ENCODE assay signal across 16 mouse cellular contexts in the genomic region with DNA sequence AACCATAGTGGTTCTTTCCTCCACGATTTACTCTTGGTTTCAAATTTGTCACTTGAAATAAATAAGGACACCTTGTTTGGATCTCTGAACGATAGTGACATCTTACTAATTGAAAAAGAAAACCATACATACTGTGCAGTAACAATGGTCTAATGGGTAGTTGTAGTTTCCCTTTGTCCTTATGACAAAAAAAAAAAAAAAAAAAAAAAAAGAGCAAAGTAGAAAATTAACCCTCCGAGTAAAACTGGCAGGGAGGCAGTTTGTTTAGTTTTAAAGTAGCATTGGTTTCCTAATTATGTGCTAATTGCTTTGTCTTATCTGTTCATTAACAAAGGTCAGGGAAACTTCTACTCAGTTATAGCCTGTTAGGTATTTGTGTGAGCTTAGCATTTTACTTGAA. TPM values are rescaled to one million over a fixed set of nuclear protein-coding genes. Genes with fewer than 3 reads are reported as not detected.
A peak's percentile ranks its signal among the peaks of the same experiment; 100 is the strongest.
DNase-seq lines count a peak whose midpoint lies in the region; ATAC-seq and TF ChIP-seq lines count a peak whose summit lies in the region.
"Had no signal": no experiment of that assay in that cellular context is flagged by ENCODE, and none has a peak within 500 bp of the region (broad histone marks: within the 10 kb centered on the region; RNA-seq: fewer than 3 reads in every experiment).

No protein-coding gene starts in this region.

- 24% methylated on average over 3 of the region's 3 CpGs for WGBS in heart, embryonic 15.5 days
- WGBS in heart, adult 2 months = 25% methylated on average over 3 of the region's 3 CpGs
- WGBS in lung, embryonic 16.5 days = 25% methylated on average over 3 of the region's 3 CpGs
- WGBS in lung, postnatal 0 days = 25% methylated on average over 3 of the region's 3 CpGs

- DNase-seq in heart, adult 2 months = no peak
- DNase-seq in kidney, adult 9 months = peak; percentile 16
- no peak for DNase-seq in kidney, postnatal 10 days
- DNase-seq in lung, postnatal 0 days (ENCODE audit: low spot score) = no peak
- no peak for DNase-seq in urinary bladder, postnatal 14 days (ENCODE audit: low spot score)

- H3K36me3 ChIP-seq in heart, embryonic 15.5 days = no peaks in the 10 kb centered on the region
- H3K36me3 ChIP-seq in heart, adult 2 months (ENCODE audit: control insufficient read depth, insufficient read depth, low read length) = no peaks in the 10 kb centered on the region
- no peaks in the 10 kb centered on the region for H3K36me3 ChIP-seq in lung, embryonic 16.5 days (ENCODE audit: control insufficient read depth, insufficient read depth, low read length)
- H3K36me3 ChIP-seq in lung, postnatal 0 days (ENCODE audit: insufficient read depth, low read length) = no peaks in the 10 kb centered on the region
- H3K36me3 ChIP-seq: embryonic facial prominence, embryonic 10.5 days; forebrain, embryonic 15.5 days; limb, embryonic 15.5 days; liver, embryonic 15.5 days; midbrain, embryonic 10.5 days had no signal

- no peaks in the 10 kb centered on the region for H3K4me1 ChIP-seq in heart, embryonic 15.5 days (replicated peaks)
- no peaks in the 10 kb centered on the region for H3K4me1 ChIP-seq in heart, adult 2 months (ENCODE audit: control insufficient read depth, insufficient read depth, low read length)
- no peaks in the 10 kb centered on the region for H3K4me1 ChIP-seq in lung, embryonic 16.5 days (replicated peaks; ENCODE audit: control insufficient read depth, insufficient read depth, low read length)
- H3K4me1 ChIP-seq in lung, postnatal 0 days (ENCODE audit: insufficient read depth, low read depth, low read length) = no peaks in the 10 kb centered on the region
- H3K4me1 ChIP-seq: embryonic facial prominence, embryonic 10.5 days; forebrain, embryonic 15.5 days; limb, embryonic 15.5 days; liver, embryonic 15.5 days; midbrain, embryonic 10.5 days had no signal

- H3K4me2 ChIP-seq in heart, embryonic 15.5 days = peak overlapping the region; percentile 47
- peak overlapping the region; percentile 38; the same call in 1 of the 2 replicates for H3K4me2 ChIP-seq in lung, embryonic 16.5 days (ENCODE audit: low read depth, low read length)
- no peak overlapping the region; the same call in 1 of the 2 replicates for H3K4me2 ChIP-seq in lung, postnatal 0 days (replicated peaks; ENCODE audit: low read depth, low read length)
- H3K4me2 ChIP-seq: forebrain, embryonic 15.5 days; limb, embryonic 15.5 days; liver, embryonic 15.5 days had no signal

- no peaks in the 10 kb centered on the region for H3K79me2 ChIP-seq in heart, adult 2 months (replicated peaks; ENCODE audit: control insufficient read depth, insufficient read depth, low read length)

- no peak overlapping the region for H3K27ac ChIP-seq in heart, embryonic 15.5 days
- no peak overlapping the region for H3K27ac ChIP-seq in heart, adult 2 months
- no peak overlapping the region for H3K27ac ChIP-seq in lung, embryonic 16.5 days (ENCODE audit: low read length)
- no peak overlapping the region for H3K27ac ChIP-seq in lung, postnatal 0 days (ENCODE audit: low read length)
- H3K27ac ChIP-seq: embryonic facial prominence, embryonic 10.5 days; forebrain, embryonic 15.5 days; hindbrain, postnatal 0 days; left cerebral cortex, adult 2 months; limb, embryonic 15.5 days; liver, embryonic 15.5 days; midbrain, embryonic 10.5 days had no signal

- intact Hi-C loops in heart, adult 2 months (cut with DNase I) = no loop called here

- TF ChIP-seq CTCF in heart, adult 2 months (IDR thresholded peaks at IDR 0.05) = no peak
- TF ChIP-seq CTCF in lung, postnatal 0 days (IDR thresholded peaks at IDR 0.05) = no peak

- no peak for TF ChIP-seq EP300 in heart, adult 2 months (IDR thresholded peaks at IDR 0.05; ENCODE audit: insufficient read depth, low read depth, low read length)
- TF ChIP-seq EP300 in lung, postnatal 0 days (IDR thresholded peaks at IDR 0.05) = no peak

- ATAC-seq in heart, embryonic 15.5 days (replicated peaks; ENCODE audit: insufficient number of reproducible peaks, insufficient read depth, low FRiP score, low read depth) = no peak
- ATAC-seq in lung, embryonic 16.5 days (ENCODE audit: low read depth) = no peak
- ATAC-seq in lung, postnatal 0 days = no peak
- ATAC-seq: activated CD4-positive, CD25-positive, alpha-beta regulatory T cell, adult 4 months; forebrain, embryonic 15.5 days; hindbrain, postnatal 0 days; midbrain, embryonic 16.5 days had no signal

- H3K4me3 ChIP-seq in heart, embryonic 15.5 days = peak overlapping the region; percentile 24; the same call in 1 of the 2 replicates
- H3K4me3 ChIP-seq in heart, adult 2 months = no peak overlapping the region
- peak overlapping the region; percentile 24; the same call in 1 of the 2 replicates for H3K4me3 ChIP-seq in lung, embryonic 16.5 days (ENCODE audit: low read length)
- H3K4me3 ChIP-seq in lung, postnatal 0 days (ENCODE audit: low read depth, low read length) = no peak overlapping the region
- H3K4me3 ChIP-seq: embryonic facial prominence, embryonic 10.5 days; forebrain, embryonic 15.5 days; left cerebral cortex, adult 2 months; limb, embryonic 15.5 days; liver, embryonic 15.5 days; midbrain, embryonic 10.5 days had no signal

- H3K9me3 ChIP-seq in heart, embryonic 15.5 days (replicated peaks) = no peaks in the 10 kb centered on the region
- no peaks in the 10 kb centered on the region for H3K9me3 ChIP-seq in lung, embryonic 16.5 days (ENCODE audit: control insufficient read depth, low read length)
- no peaks in the 10 kb centered on the region for H3K9me3 ChIP-seq in lung, postnatal 0 days (ENCODE audit: low read length)
- H3K9me3 ChIP-seq: embryonic facial prominence, embryonic 10.5 days; forebrain, embryonic 15.5 days; limb, embryonic 15.5 days; liver, embryonic 15.5 days; midbrain, embryonic 10.5 days had no signal

- H3K9ac ChIP-seq in heart, embryonic 15.5 days = no peak overlapping the region
- H3K9ac ChIP-seq in heart, adult 2 months (ENCODE audit: low read depth, low read length) = no peak overlapping the region
- no peak overlapping the region for H3K9ac ChIP-seq in lung, embryonic 16.5 days (ENCODE audit: low read length)
- H3K9ac ChIP-seq in lung, postnatal 0 days (replicated peaks; ENCODE audit: low read depth) = no peak overlapping the region
- H3K9ac ChIP-seq: forebrain, embryonic 15.5 days; limb, embryonic 15.5 days; liver, embryonic 15.5 days had no signal

- TF ChIP-seq POLR2A in heart, adult 2 months (IDR thresholded peaks at IDR 0.05; ENCODE audit: insufficient read depth, low read depth, low read length) = no peak

- H3K27me3 ChIP-seq in heart, embryonic 15.5 days = no peaks in the 10 kb centered on the region
- H3K27me3 ChIP-seq in heart, adult 2 months (ENCODE audit: control insufficient read depth, insufficient read depth, low read length) = no peaks in the 10 kb centered on the region
- H3K27me3 ChIP-seq in lung, embryonic 16.5 days (ENCODE audit: control insufficient read depth, insufficient read depth, low read depth, low read length) = no peaks in the 10 kb centered on the region
- no peaks in the 10 kb centered on the region for H3K27me3 ChIP-seq in lung, postnatal 0 days (replicated peaks; ENCODE audit: insufficient read depth, low read length)
- H3K27me3 ChIP-seq: forebrain, embryonic 15.5 days; limb, embryonic 15.5 days; liver, embryonic 15.5 days had no signal

RNA-seq across cellular contexts. Expression of a gene that starts 35.9 kb away (rescaled TPM):
- 112 and 135 TPM in 2 replicates for polyA plus RNA-seq in heart, embryonic 15.5 days (2015; fragmentation: Nextera tagmentation; extraction: Ambion mirVana)
- 10 to 100 TPM; 20.9 to 21.9 TPM for total RNA-seq in heart, adult 2 months (2021)
- polyA plus RNA-seq in heart, adult 2 months (2012; rRNA removed) = 15.0 and 19.3 TPM in 2 replicates
- polyA plus RNA-seq in lung, embryonic 16.5 days (2015; fragmentation: Nextera tagmentation; extraction: Ambion mirVana) = 238 and 246 TPM in 2 replicates
- polyA plus RNA-seq in lung, postnatal 0 days (2015; fragmentation: Nextera tagmentation; extraction: Ambion mirVana) = 284 and 285 TPM in 2 replicates

Comparison
In these comparisons a context has a peak if more than half of its experiments do, and no peak if none do; other contexts are left out.
1. H3K4me3 ChIP-seq: peak in heart, embryonic 15.5 days (single experiment) and lung, embryonic 16.5 days (single experiment); none in heart, adult 2 months (single experiment) and lung, postnatal 0 days (single experiment).